Mouse (Mus musculus) C2C12 (cell line): Measurements from ENCODE around the gene Myo1b.
A peak's percentile ranks its signal among the peaks of the same experiment; 100 is the strongest.

ENCODE experiments used
- CEBPB ChIP-seq: IDR thresholded peaks from one replicate; pipeline ENCODE4 v1.6.1; 2011; ENCODE audit warnings: low read depth, mild to moderate bottlenecking, control low read depth, moderate library complexity
- CTCF ChIP-seq: IDR thresholded peaks from one replicate; pipeline ENCODE4 v1.5.1; 2011; ENCODE audit not compliant: control insufficient read depth, insufficient read depth, insufficient read length
- FOSL1 ChIP-seq: IDR thresholded peaks from one replicate; pipeline ENCODE4 v1.8.0; 2011; ENCODE audit warnings: mild to moderate bottlenecking, low read length; ENCODE audit not compliant: poor library complexity, insufficient read depth, severe bottlenecking
- MAX ChIP-seq: IDR thresholded peaks from one replicate; pipeline ENCODE4 v1.6.1; 2011; ENCODE audit warnings: mild to moderate bottlenecking, control low read depth
- MYOG ChIP-seq: IDR thresholded peaks from one replicate; pipeline ENCODE4 v1.6.1; 2011; ENCODE audit not compliant: control insufficient read depth, insufficient read length; ENCODE audit errors: extremely low read depth
- USF1 ChIP-seq: IDR thresholded peaks from one replicate; pipeline ENCODE4 v1.6.1; 2011; ENCODE audit warnings: low read depth, mild to moderate bottlenecking, control low read depth, moderate library complexity

DNA sequence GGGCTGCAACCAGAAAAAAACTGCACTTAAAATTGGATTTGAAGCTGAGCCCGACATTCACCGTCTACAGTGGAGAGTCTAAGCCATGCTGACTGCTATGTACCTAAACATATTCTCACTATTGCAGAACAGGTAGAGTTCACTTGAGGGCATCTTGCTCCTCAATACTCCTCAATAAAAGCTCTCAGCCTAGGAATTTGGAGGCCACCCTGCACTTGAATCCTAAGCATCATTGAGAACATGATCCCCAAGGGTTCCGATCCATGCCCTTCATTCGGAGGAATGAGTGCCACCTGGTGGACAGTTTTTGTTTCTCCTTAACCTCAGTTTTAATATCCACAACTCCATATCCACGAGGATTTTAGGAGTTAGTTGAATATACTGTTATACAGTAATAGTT is 28.9 kb upstream of the Myo1b start:
- peak; percentile 20 for TF ChIP-seq CTCF
- TF ChIP-seq MAX, result no peak
- no peak for TF ChIP-seq MYOG
- no peak for TF ChIP-seq USF1
- TF ChIP-seq CEBPB, result no peak
- no peak for TF ChIP-seq FOSL1
